Mouse (Mus musculus) limb, embryonic 11.5 days (tissue): ENCODE measurements around the gene Tmc7. TPM values are rescaled to one million over a fixed set of nuclear protein-coding genes. Genes with fewer than 3 reads are reported as not detected.

Experiments
- ATAC-seq: fragments of 200-750 bp; cut with Nextera tagmentation; 2 replicates; pipeline ENCODE4 v1.8.0; 2017; ENCODE audit warnings: low read depth; ENCODE audit not compliant: insufficient number of reproducible peaks, low FRiP score, low TSS enrichment
- DNase-seq: peaks from one replicate; pipeline ENCODE4 v3.0.0-alpha.2; 2015; ENCODE audit warnings: low spot score
- H3K27ac ChIP-seq: fragments of 300-500 bp; sonication (generic); replicated peaks from 2 replicates; pipeline ENCODE4 v1.5.1; 2014; ENCODE audit warnings: low read depth, mild to moderate bottlenecking, low read length
- H3K27me3 ChIP-seq: fragments of 300-500 bp; sonication (generic); 2 replicates; pipeline ENCODE4 v1.6.1; 2014; ENCODE audit warnings: mild to moderate bottlenecking, low read length, mixed read lengths; ENCODE audit not compliant: control insufficient read depth, insufficient read depth
- H3K36me3 ChIP-seq: fragments of 300-500 bp; sonication (generic); 2 replicates; pipeline ENCODE4 v1.6.1; 2014; ENCODE audit warnings: mild to moderate bottlenecking, low read length, moderate library complexity, mixed read lengths; ENCODE audit not compliant: control insufficient read depth, insufficient read depth
- H3K4me1 ChIP-seq: fragments of 300-500 bp; sonication (generic); 2 replicates; pipeline ENCODE4 v1.6.1; 2014; ENCODE audit warnings: low read length, mixed read lengths; ENCODE audit not compliant: control insufficient read depth, insufficient read depth
- H3K4me2 ChIP-seq: fragments of 300-500 bp; sonication (generic); 2 replicates; pipeline ENCODE4 v1.6.1; 2014; ENCODE audit warnings: low read depth, mild to moderate bottlenecking, moderate library complexity; ENCODE audit not compliant: severe bottlenecking
- H3K4me3 ChIP-seq: fragments of 300-500 bp; sonication (generic); 2 replicates; pipeline ENCODE4 v1.5.1; 2014; ENCODE audit warnings: low read depth, low read length
- H3K9ac ChIP-seq: fragments of 300-500 bp; sonication (generic); 2 replicates; pipeline ENCODE4 v1.6.1; 2014; ENCODE audit warnings: mild to moderate bottlenecking, low read length
- H3K9me3 ChIP-seq: fragments of 300-500 bp; sonication (generic); 2 replicates; pipeline ENCODE4 v1.6.1; 2016; ENCODE audit warnings: low read length; ENCODE audit not compliant: control insufficient read depth
- WGBS: fragments of 180-500 bp; shearing (Covaris S2); extraction: QIAGEN DNeasy Blood & Tissue Kit; methylation state at CpG from one replicate; pipeline ENCODE4 v1.1.7; 2014; 5-methylcytosine and 5-hydroxymethylcytosine counted together
- polyA plus RNA-seq: library from polyadenylated mRNA; unstranded; fragments of >200 nt; fragmentation: Nextera tagmentation; extraction: Ambion mirVana; gene quantifications from 2 replicates; pipeline ENCODE4 v1.2.1, GENCODE M21; 2014

Tmc7 gene
- polyA plus RNA-seq, 1 experiment from 2014 or later = 4.6 TPM

DNA sequence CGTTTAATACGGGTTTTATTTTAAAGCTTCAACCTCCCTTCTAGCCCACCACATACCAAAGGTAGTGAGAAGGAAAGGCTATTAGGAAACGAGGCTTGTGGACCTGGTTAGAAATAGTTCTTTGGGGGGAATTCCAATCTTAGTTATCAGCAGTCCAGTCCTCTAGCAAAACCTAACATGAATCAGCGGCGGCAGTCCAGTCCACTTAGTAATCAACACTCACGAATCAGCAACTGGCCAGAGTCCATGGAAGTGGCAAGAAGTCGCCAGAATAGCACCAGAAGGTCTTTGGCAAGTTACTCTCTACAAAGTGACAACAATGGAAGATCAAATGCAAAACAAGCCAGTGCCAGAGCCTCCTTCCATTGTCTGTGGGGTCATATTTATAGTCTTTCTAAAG lies 76.0 kb downstream of the Tmc7 start:
- no peaks in the 10 kb centered on the region for H3K9me3 ChIP-seq
- no peak for DNase-seq
- H3K4me3 ChIP-seq = no peak overlapping the region
- H3K9ac ChIP-seq = no peak overlapping the region
- H3K36me3 ChIP-seq = no peaks in the 10 kb centered on the region
- H3K4me2 ChIP-seq = no peak overlapping the region
- ATAC-seq = no peak
- 78% methylated on average over 7 of the region's 7 CpGs for WGBS
- no peaks in the 10 kb centered on the region for H3K4me1 ChIP-seq
- no peaks in the 10 kb centered on the region for H3K27me3 ChIP-seq
- H3K27ac ChIP-seq = no peak overlapping the region

- ATAC-seq (no peak), DNase-seq (no peak)
- H3K4me2 ChIP-seq = no peak overlapping the region
- H3K4me1 ChIP-seq = no peaks in the 10 kb centered on the region
- no peaks in the 10 kb centered on the region for H3K27me3 ChIP-seq
- no peak overlapping the region for H3K27ac ChIP-seq
- no peak overlapping the region for H3K9ac ChIP-seq
- H3K9me3 ChIP-seq = no peaks in the 10 kb centered on the region
- H3K36me3 ChIP-seq = no peaks in the 10 kb centered on the region
- H3K4me3 ChIP-seq = no peak overlapping the region
- WGBS = 57% methylated on average over 4 of the region's 4 CpGs
Observed at GRCm38 (mm10) chr7:118503844-118504243, 80.7 kb downstream of the Tmc7 start.

DNA sequence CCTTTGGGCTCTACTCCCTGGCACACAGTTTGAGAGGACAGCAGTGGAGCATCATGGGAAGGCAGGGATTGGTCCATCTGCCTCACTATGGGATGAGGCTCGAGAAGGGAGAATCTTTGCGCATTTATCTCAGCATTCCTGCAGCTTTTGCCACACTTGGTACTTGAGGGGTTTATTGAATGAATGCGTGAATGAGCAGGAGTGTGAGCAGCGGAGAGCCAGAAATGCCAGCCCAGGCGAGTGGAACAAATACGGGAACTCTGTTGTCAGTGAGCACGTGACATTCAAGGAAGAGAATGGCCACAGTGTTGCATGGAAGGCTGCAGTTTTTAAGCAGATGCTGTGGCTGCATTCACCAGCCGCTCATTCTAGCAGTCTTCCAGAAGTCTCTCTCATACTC lies 82.2 kb downstream of the Tmc7 start:
- no peaks in the 10 kb centered on the region for H3K36me3 ChIP-seq
- no peaks in the 10 kb centered on the region for H3K4me1 ChIP-seq
- DNase-seq = no peak
- 83% methylated on average over 8 of the region's 8 CpGs for WGBS
- no peak overlapping the region for H3K9ac ChIP-seq
- no peak overlapping the region for H3K27ac ChIP-seq
- no peak for ATAC-seq
- no peaks in the 10 kb centered on the region for H3K27me3 ChIP-seq
- no peaks in the 10 kb centered on the region; the same call in 1 of the 2 replicates for H3K9me3 ChIP-seq
- H3K4me2 ChIP-seq = no peak overlapping the region
- no peak overlapping the region for H3K4me3 ChIP-seq

GRCm38 (mm10) chr7:118499784-118500435 lies 84.6 kb downstream of the Tmc7 start:
- H3K27ac ChIP-seq = no peak overlapping the region
- H3K9me3 ChIP-seq = no peaks in the 10 kb centered on the region; the same call in 1 of the 2 replicates
- H3K4me2 ChIP-seq = no peak overlapping the region
- WGBS = 71% methylated on average over 7 of the region's 7 CpGs
- no peak for ATAC-seq
- no peaks in the 10 kb centered on the region for H3K36me3 ChIP-seq
- H3K27me3 ChIP-seq = no peaks in the 10 kb centered on the region
- no peak for DNase-seq
- no peak overlapping the region for H3K9ac ChIP-seq
- no peaks in the 10 kb centered on the region for H3K4me1 ChIP-seq
- H3K4me3 ChIP-seq = no peak overlapping the region

- H3K27ac ChIP-seq = no peak overlapping the region
- no peaks in the 10 kb centered on the region for H3K36me3 ChIP-seq
- no peak for ATAC-seq
- no peak for DNase-seq
- WGBS = 80% methylated on average over 12 of the region's 12 CpGs
- H3K9ac ChIP-seq = no peak overlapping the region
- no peak overlapping the region for H3K4me2 ChIP-seq
- H3K4me1 ChIP-seq = no peaks in the 10 kb centered on the region
- H3K4me3 ChIP-seq = no peak overlapping the region
- no peaks in the 10 kb centered on the region for H3K27me3 ChIP-seq
- H3K9me3 ChIP-seq = no peaks in the 10 kb centered on the region; the same call in 1 of the 2 replicates
Observed at GRCm38 (mm10) chr7:118498984-118499783, 85.4 kb downstream of the Tmc7 start.

GRCm38 (mm10) chr7:118494892-118495579 lies 89.5 kb downstream of the Tmc7 start:
- peaks cover 6% of the 10 kb centered on the region for H3K27me3 ChIP-seq
- H3K9me3 ChIP-seq = no peaks in the 10 kb centered on the region; the same call in 1 of the 2 replicates
- H3K9ac ChIP-seq = no peak overlapping the region
- no peak overlapping the region for H3K27ac ChIP-seq
- H3K4me3 ChIP-seq = no peak overlapping the region
- H3K4me1 ChIP-seq = peaks cover 4% of the 10 kb centered on the region; the same call in 1 of the 2 replicates
- no peaks in the 10 kb centered on the region for H3K36me3 ChIP-seq
- ATAC-seq (no peak), DNase-seq (no peak)
- no peak overlapping the region for H3K4me2 ChIP-seq
- whole genome bisulfite sequencing = 83% methylated on average over 4 of the region's 4 CpGs

GRCm38 (mm10) chr7:118493892-118494291 lies 90.6 kb downstream of the Tmc7 start:
- Histone ChIP-seq H3K4me1 (peaks cover 4% of the 10 kb centered on the region; the same call in 1 of the 2 replicates), H3K9ac (no peak overlapping the region), H3K27ac (no peak overlapping the region), H3K27me3 (peaks cover 10% of the 10 kb centered on the region), H3K36me3 (no peaks in the 10 kb centered on the region), H3K4me2 (no peak overlapping the region), H3K9me3 (no peaks in the 10 kb centered on the region; the same call in 1 of the 2 replicates), H3K4me3 (no peak overlapping the region)
- no peak for ATAC-seq
- WGBS = 92% methylated on average over 9 of the region's 9 CpGs
- DNase-seq = no peak

DNA sequence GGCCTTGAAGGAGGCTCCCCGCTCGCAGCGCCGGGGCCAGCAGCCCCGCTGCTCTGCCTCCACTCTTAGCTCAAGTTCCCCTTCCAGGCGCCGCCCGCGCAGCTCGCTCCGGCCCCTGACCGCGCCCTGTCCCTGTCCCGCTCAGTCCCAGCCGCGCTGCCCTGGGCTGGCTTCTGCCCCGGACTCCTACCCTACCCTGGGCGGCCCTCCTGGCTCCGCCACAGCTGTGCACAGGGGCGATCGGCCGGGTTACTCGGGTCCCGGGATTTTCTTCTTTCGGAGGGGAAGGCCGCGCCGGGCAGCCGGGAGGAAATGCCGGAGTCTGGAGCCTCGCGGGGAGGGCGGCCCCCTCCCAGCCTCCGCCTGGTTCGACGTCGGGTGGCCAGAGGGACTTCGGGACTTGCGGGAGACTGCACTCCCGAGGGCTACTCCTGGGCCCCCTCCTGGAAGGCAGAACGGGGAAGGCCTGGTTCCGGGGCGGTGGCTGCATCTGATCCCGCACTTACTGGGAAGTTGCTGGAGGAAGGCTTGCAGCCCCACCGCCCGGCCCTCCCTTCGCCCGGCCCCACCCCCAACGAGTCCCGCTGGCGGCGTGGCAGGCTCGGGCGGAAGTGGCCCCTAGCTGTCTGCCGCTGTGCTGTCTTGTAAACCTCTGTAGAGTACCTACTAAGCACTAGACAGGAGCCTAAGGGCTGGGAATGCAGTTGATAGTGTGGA lies 92.9 kb downstream of the Tmc7 start, which contains the start of gene Itpripl2:
Itpripl2 (minus strand) TSS at position 545 of the 717 bp plus-strand sequence.
- ATAC-seq = peak; percentile 85
- WGBS = under 1% methylated on average over 55 of the region's 55 CpGs
- peak within 1 kb of the TSS; percentile 94 for H3K9ac ChIP-seq
- H3K4me1 ChIP-seq = peaks cover 4% of the 10 kb centered on the region; the same call in 1 of the 2 replicates
- peak; percentile 85 for DNase-seq
- peaks cover 10% of the 10 kb centered on the region for H3K27me3 ChIP-seq
- H3K36me3 ChIP-seq = no peaks in the 10 kb centered on the region
- peak within 1 kb of the TSS; percentile 83 for H3K4me2 ChIP-seq
- H3K9me3 ChIP-seq = no peaks in the 10 kb centered on the region
- H3K27ac ChIP-seq = peak within 1 kb of the TSS; percentile 70; the same call in 1 of the 2 replicates
- peak within 1 kb of the TSS; percentile 71 for H3K4me3 ChIP-seq
